8 mouse cellular contexts compared by ENCODE assay signal in genomic region chr3:126695456-126696293, GRCm38 (mm10).
A peak's percentile ranks its signal among the peaks of the same experiment; 100 is the strongest.
DNase-seq lines count a peak whose midpoint lies in the region; ATAC-seq and TF ChIP-seq lines count a peak whose summit lies in the region.

No protein-coding gene starts in this region.

- no peak for DNase-seq in liver, embryonic 11.5 days (ENCODE audit: low spot score)
- peak; percentile 33 for DNase-seq in embryonic facial prominence, embryonic 14.5 days (ENCODE audit: low spot score)
- DNase-seq in heart, adult 9 months (ENCODE audit: low spot score in 2 of 2), result peak; percentile 82
- peak; percentile 96 for DNase-seq in kidney, adult 2 months
- peak; percentile 56 to 72 for DNase-seq in left cerebral cortex, postnatal 25 days (ENCODE audit: low spot score in 2 of 2)
- DNase-seq in testis, postnatal 10 days (ENCODE audit: low spot score), result peak; percentile 42

- intact Hi-C loops in left cerebral cortex, postnatal 25 days (cut with DNase I), result no loop called here

- no peak overlapping the region for H3K27ac ChIP-seq in liver, embryonic 16.5 days (ENCODE audit: low read length)
- H3K27ac ChIP-seq in liver, embryonic 11.5 days (ENCODE audit: low read depth, low read length), result no peak overlapping the region
- H3K27ac ChIP-seq in embryonic facial prominence, embryonic 14.5 days (replicated peaks; ENCODE audit: low read depth, low read length), result no peak overlapping the region
- H3K27ac ChIP-seq in kidney, adult 2 months (ENCODE audit: insufficient read depth, low read depth, low read length), result peak overlapping the region; percentile 20; the same call in 1 of the 2 replicates
- H3K27ac ChIP-seq in neural tube, embryonic 12.5 days, result 0 out of 2 replicates have a peak overlapping the region, but pooled peaks have one; percentile 15

- H3K4me1 ChIP-seq in liver, embryonic 16.5 days (ENCODE audit: control insufficient read depth, low read depth, low read length), result no peaks in the 10 kb centered on the region; the same call in 1 of the 2 replicates
- H3K4me1 ChIP-seq in liver, embryonic 11.5 days (replicated peaks; ENCODE audit: control insufficient read depth, insufficient read depth, low read length), result peaks cover 5% of the 10 kb centered on the region; the same call in 1 of the 2 replicates
- H3K4me1 ChIP-seq in embryonic facial prominence, embryonic 14.5 days (ENCODE audit: control insufficient read depth, insufficient read depth, low read length), result peaks cover 13% of the 10 kb centered on the region
- H3K4me1 ChIP-seq in kidney, adult 2 months (ENCODE audit: control insufficient read depth, insufficient read depth, low read length), result peaks cover 22% of the 10 kb centered on the region
- H3K4me1 ChIP-seq in neural tube, embryonic 12.5 days, result peaks cover 20% of the 10 kb centered on the region

- H3K36me3 ChIP-seq in liver, embryonic 16.5 days (ENCODE audit: control insufficient read depth, insufficient read depth), result no peaks in the 10 kb centered on the region
- H3K36me3 ChIP-seq in liver, embryonic 11.5 days (ENCODE audit: control insufficient read depth, insufficient read depth, low read length), result no peaks in the 10 kb centered on the region
- no peaks in the 10 kb centered on the region for H3K36me3 ChIP-seq in embryonic facial prominence, embryonic 14.5 days (ENCODE audit: control insufficient read depth, insufficient read depth, low read length)
- no peaks in the 10 kb centered on the region for H3K36me3 ChIP-seq in kidney, adult 2 months (ENCODE audit: control insufficient read depth, insufficient read depth, low read length)
- H3K36me3 ChIP-seq in neural tube, embryonic 12.5 days, result no peaks in the 10 kb centered on the region

- no peak overlapping the region for H3K9ac ChIP-seq in liver, embryonic 16.5 days (ENCODE audit: low read depth, low read length)
- no peak overlapping the region for H3K9ac ChIP-seq in liver, embryonic 11.5 days (ENCODE audit: low read depth, low read length)
- 0 out of 2 replicates have a peak overlapping the region, but pooled peaks have one; percentile 8 for H3K9ac ChIP-seq in embryonic facial prominence, embryonic 14.5 days (ENCODE audit: low read depth, low read length)
- no peak overlapping the region for H3K9ac ChIP-seq in neural tube, embryonic 12.5 days

- ATAC-seq in liver, embryonic 16.5 days (ENCODE audit: low read depth), result peak; percentile 41; the same call in 1 of the 2 replicates
- no peak for ATAC-seq in liver, embryonic 11.5 days (replicated peaks; ENCODE audit: low FRiP score)
- peak; percentile 60; the same call in 1 of the 2 replicates for ATAC-seq in embryonic facial prominence, embryonic 14.5 days (ENCODE audit: low read depth)
- ATAC-seq in neural tube, embryonic 12.5 days (ENCODE audit: low FRiP score, low read depth), result peak; percentile 81

- H3K9me3 ChIP-seq in liver, embryonic 16.5 days (replicated peaks; ENCODE audit: control insufficient read depth, low read length), result no peaks in the 10 kb centered on the region
- H3K9me3 ChIP-seq in liver, embryonic 11.5 days (ENCODE audit: control insufficient read depth, low read length), result no peaks in the 10 kb centered on the region
- H3K9me3 ChIP-seq in embryonic facial prominence, embryonic 14.5 days (ENCODE audit: control insufficient read depth, low read length), result no peaks in the 10 kb centered on the region
- H3K9me3 ChIP-seq in neural tube, embryonic 12.5 days, result no peaks in the 10 kb centered on the region

- H3K4me3 ChIP-seq in liver, embryonic 16.5 days (ENCODE audit: low read depth, low read length), result no peak overlapping the region
- no peak overlapping the region for H3K4me3 ChIP-seq in liver, embryonic 11.5 days (ENCODE audit: low read depth, low read length)
- no peak overlapping the region for H3K4me3 ChIP-seq in embryonic facial prominence, embryonic 14.5 days (ENCODE audit: low read depth, low read length)
- H3K4me3 ChIP-seq in kidney, adult 2 months (ENCODE audit: insufficient read depth, low read depth, low read length), result no peak overlapping the region
- H3K4me3 ChIP-seq in neural tube, embryonic 12.5 days, result no peak overlapping the region

- 60% methylated on average over 12 of the region's 12 CpGs for WGBS in liver, embryonic 16.5 days (ENCODE audit: insufficient replicate concordance)
- 64% methylated on average over 12 of the region's 12 CpGs for WGBS in liver, embryonic 11.5 days
- WGBS in embryonic facial prominence, embryonic 14.5 days, result 38% methylated on average over 12 of the region's 12 CpGs
- WGBS in kidney, adult 2 months, result 7% methylated on average over 12 of the region's 12 CpGs
- 7% methylated on average over 12 of the region's 12 CpGs for WGBS in neural tube, embryonic 12.5 days

- TF ChIP-seq CTCF in kidney, adult 2 months (conservative IDR thresholded peaks at IDR 0.05; ENCODE audit: insufficient read depth, insufficient read length, low read depth, low read length), result no peak

- no peaks in the 10 kb centered on the region for H3K27me3 ChIP-seq in liver, embryonic 16.5 days (ENCODE audit: control insufficient read depth, insufficient read depth, low read depth, low read length)
- H3K27me3 ChIP-seq in liver, embryonic 11.5 days (replicated peaks; ENCODE audit: control insufficient read depth, insufficient read depth, low read length), result no peaks in the 10 kb centered on the region
- H3K27me3 ChIP-seq in embryonic facial prominence, embryonic 14.5 days (replicated peaks; ENCODE audit: control insufficient read depth, insufficient read depth, low read length), result no peaks in the 10 kb centered on the region
- H3K27me3 ChIP-seq in kidney, adult 2 months (replicated peaks; ENCODE audit: control insufficient read depth, insufficient read depth, low read length), result no peaks in the 10 kb centered on the region
- H3K27me3 ChIP-seq in neural tube, embryonic 12.5 days (replicated peaks), result no peaks in the 10 kb centered on the region

- no peak for TF ChIP-seq POLR2A in kidney, adult 2 months (IDR thresholded peaks at IDR 0.05; ENCODE audit: low read depth, low read length)

- H3K4me2 ChIP-seq in liver, embryonic 16.5 days (ENCODE audit: low read depth, low read length), result no peak overlapping the region
- H3K4me2 ChIP-seq in liver, embryonic 11.5 days, result no peak overlapping the region
- H3K4me2 ChIP-seq in embryonic facial prominence, embryonic 14.5 days (ENCODE audit: low read depth, low read length), result peak overlapping the region; percentile 12; the same call in 1 of the 2 replicates
- H3K4me2 ChIP-seq in neural tube, embryonic 12.5 days (replicated peaks), result peak overlapping the region; percentile 44

Comparison
In these comparisons a context has a peak if more than half of its experiments do, and no peak if none do; other contexts are left out.
1. H3K27ac ChIP-seq: peak in kidney, adult 2 months (single experiment) and neural tube, embryonic 12.5 days (single experiment); none in liver, embryonic 16.5 days (single experiment), liver, embryonic 11.5 days (single experiment) and embryonic facial prominence, embryonic 14.5 days (single experiment).
2. H3K4me2 ChIP-seq: peak in embryonic facial prominence, embryonic 14.5 days (single experiment) and neural tube, embryonic 12.5 days (single experiment); none in liver, embryonic 16.5 days (single experiment) and liver, embryonic 11.5 days (single experiment).